Mouse (Mus musculus) layer of hippocampus, postnatal 36 days (tissue): ENCODE measurements around the gene Wdr46. TPM values are rescaled to one million over a fixed set of nuclear protein-coding genes. Genes with fewer than 3 reads are reported as not detected.
"Not testable (repeated sequence)": the region's sequence is repeated elsewhere in the genome, so short reads cannot be mapped to it uniquely, and the experiment has no call there.

Experiments
- DNase-seq, 2 experiments: peaks; one replicate each; pipeline ENCODE4 v3.0.0; 2022
- total RNA-seq, 2 experiments: library from RNA; stranded (reverse); gene quantifications; 2 replicates each; pipeline ENCODE4 v1.2.3; 2021

The Wdr46 gene
- total RNA-seq, 2 experiments from 2014 or later = 15.9 to 17.9 TPM

DNA sequence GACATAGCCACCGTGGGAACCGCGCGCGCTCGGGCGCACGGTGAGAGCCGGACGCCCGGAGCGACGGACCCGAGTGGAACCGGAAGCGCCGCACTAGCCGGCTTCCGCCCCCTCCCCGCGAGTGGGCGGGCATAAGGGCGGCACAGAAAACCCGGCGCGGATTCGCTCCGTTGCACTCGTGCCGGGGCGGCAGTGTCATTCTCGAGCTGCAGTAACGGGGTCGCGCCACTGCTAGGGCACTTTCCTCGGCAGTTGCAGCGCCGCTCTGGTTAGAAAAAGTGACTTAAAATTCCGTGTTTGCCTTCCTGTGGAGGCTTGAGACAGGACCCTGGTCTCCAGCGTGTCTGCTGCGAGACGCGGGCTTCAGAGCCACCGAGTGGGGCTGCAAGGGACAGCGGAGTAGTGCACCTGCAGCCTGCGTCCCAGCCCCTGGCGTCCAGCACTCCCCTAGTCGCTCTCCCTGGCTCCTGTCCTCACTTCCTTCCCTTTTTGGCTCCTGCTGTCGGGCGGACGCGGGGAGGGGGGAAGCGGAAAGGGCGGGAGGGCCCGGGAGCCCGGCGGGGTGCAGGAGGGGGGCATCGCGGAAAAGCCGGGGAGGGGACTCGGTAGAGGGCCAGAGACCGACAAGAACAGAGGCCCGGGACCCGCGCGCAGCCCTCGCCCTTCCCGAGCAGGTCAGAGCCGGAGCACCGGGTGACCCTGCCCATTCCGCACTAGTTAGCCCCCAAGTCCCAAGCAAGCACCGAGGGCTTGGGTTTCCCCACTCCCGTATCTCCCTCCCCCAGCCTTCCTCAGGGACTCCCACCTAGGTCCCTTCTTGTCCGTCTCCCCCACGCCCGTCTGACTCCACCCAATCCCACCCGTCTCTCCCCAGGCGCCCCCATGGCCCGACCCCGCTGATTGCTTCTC, 10.8 kb upstream of the Wdr46 start, which contains the start of gene Rgl2:
Rgl2 (plus strand) TSS at position 173 of the 909 bp plus-strand sequence.
- peak; percentile 92 to 94 for DNase-seq

DNA sequence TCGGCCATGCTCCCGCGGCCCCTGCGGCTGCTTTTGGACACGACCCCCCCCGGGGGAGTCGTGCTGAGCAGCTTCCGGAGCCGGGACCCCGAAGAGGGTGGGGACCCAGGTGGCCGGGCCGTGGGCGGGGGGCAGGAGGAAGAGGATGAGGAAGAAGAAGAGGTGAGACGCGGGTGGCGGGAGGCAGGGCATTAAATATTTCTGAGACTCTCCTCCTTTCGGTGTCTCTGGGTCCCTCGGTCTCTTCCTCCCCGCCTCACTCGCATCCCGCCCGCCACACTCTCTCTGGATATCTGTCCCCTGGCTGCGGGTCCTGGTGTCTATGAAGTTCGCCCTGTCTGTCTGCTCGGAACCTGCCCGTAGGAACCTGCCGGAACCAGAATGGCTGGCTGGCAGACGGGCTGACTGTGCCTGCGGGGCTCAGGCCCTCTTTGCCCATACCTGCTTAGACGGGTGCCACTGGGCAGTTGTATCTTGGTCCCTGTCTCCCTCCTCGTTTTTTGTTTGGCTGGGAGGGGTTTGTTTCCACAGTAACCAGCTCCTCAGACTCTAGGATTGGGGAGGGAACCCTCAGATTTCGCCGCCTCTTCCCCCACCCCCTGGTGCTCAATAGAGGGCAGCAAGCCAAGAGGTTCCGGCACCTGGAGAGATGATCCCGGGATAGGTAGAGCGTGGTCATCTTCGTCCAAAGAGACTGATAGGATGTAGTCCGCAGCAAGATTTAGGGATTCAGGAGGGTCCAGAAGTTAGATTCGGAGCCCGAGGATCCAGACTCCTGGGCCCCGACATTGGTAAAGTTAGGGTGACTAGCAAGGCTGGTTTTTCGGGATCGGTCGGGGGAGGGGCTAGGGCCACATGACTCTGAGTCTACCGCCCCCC, 9.9 kb upstream of the Wdr46 start:
- peak; percentile 71 to 72 for DNase-seq

DNA sequence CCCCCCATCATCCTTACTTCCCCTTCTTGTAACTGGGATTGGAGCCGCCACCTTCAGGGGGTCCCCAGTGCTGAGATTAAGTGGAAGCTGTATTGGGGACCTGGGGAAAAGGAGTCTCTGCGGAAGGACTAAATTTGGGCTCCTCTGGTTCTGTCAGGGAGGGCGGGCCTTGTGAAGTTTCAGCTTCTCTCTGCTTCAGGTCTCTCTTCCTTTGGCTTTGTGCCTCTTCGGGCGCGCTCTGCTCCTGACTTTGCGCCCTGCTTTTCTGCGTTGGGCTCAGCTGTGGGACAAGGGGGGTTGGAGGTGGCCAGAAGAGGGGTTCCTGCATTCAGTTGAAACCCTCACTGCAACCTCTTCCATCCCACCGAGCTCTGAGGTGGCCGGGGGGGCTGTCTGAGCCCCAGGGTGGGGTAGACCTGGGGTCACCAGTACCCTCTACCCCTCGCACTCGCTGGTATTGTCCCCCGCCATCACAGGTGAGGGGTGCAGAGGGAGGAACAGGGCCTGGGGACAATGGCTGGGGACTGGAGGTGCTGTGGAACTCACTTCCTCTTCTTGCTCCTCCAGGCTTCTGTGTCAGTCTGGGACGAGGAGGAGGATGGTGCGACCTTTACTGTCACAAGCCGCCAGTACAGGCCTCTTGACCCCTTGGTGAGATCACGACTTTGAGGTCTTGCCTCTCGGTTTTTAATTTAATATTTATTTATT, 9.1 kb upstream of the Wdr46 start:
- no peak for DNase-seq

- no peak for DNase-seq
Measured at GRCm38 (mm10) chr17:33931947-33932346, 8.5 kb upstream of the Wdr46 start.

DNA sequence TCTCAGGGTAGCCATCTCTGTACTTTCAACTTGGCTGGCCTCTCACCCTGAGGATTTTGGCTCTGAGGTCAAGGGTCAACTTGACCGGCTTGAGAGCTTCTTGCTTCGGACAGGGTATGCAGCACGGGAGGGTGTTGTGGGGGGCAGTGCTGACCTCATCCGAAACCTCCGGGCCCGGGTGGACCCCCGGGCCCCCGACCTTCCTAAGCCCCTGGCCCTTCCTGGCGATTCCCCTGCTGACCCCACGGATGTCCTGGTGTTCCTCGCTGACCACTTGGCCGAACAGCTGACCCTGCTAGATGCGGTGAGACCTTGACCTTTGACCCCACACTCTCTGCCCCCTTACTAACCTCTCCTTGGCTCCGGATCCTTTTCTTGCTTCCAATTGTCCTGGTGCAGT, 8.0 kb upstream of the Wdr46 start:
- DNase-seq = no peak

DNA sequence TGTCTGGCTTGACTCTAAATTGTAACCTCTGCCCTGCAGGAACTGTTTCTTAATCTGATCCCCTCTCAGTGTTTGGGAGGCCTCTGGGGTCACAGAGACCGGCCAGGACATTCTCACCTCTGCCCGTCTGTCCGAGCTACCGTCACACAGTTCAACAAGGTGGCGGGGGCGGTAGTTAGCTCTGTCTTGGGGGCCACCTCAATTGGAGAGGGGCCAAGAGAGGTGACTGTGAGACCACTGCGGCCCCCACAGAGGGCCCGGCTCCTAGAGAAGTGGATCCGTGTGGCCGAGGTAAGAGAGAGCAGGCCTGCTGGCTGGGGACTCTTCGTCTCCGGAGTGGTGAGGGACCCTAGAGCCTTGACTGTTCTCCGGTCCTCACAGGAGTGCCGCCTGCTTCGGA, 7.5 kb upstream of the Wdr46 start:
- no peak for DNase-seq

- no peak for DNase-seq
Measured at GRCm38 (mm10) chr17:33935422-33936055, 4.9 kb upstream of the Wdr46 start.

- DNase-seq = no peak
Measured at GRCm38 (mm10) chr17:33936993-33937392, 3.5 kb upstream of the Wdr46 start.

DNA sequence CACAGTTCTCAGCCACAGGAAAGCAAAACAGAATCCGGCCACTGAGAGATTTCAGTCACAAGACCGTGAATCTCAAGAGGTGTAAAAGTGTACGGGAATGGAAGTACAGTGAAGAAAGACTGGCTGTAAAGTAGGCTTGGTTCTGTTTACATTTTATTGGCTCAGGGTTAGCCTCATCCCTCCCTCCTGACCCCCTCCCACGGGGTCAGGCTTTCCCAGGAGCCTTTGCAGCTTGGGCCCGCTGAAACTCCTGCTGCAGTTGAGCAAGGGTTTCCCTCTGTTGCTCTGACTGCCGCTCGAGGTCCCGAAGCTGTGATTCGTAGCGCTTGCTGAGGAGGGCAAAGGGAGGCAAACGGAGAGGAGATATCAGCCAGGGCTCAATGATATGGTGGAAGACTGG, 1.7 kb upstream of the Wdr46 start:
- no peak for DNase-seq

DNA sequence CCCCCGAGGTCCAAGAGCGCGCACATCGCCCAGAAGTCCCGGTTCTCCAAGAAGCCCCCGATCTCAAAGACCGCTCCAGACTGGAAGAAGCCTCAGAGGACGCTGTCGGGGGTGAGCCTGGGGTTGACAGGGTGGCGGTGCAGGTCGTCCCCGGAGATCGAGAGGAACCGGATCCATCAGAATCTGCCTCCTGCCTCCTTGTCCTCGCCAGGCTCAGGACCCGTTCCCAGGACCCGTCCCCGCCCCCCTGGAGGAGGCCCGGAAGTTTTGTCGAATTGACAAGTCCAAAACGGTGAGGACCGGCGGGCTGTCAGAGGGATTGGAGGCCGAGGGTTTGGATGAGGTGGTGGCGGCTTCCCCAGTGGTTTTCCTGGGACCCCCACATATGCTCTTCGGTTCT, 521 bp downstream of the Wdr46 start:
- DNase-seq = no peak

GRCm38 (mm10) chr17:33941381-33941780, 921 bp downstream of the Wdr46 start:
- DNase-seq = no peak

- no peak for DNase-seq
Measured at GRCm38 (mm10) chr17:33943454-33943853, 3.0 kb downstream of the Wdr46 start.

- DNase-seq = no peak
Measured at GRCm38 (mm10) chr17:33947430-33948089, 7.1 kb downstream of the Wdr46 start.

DNA sequence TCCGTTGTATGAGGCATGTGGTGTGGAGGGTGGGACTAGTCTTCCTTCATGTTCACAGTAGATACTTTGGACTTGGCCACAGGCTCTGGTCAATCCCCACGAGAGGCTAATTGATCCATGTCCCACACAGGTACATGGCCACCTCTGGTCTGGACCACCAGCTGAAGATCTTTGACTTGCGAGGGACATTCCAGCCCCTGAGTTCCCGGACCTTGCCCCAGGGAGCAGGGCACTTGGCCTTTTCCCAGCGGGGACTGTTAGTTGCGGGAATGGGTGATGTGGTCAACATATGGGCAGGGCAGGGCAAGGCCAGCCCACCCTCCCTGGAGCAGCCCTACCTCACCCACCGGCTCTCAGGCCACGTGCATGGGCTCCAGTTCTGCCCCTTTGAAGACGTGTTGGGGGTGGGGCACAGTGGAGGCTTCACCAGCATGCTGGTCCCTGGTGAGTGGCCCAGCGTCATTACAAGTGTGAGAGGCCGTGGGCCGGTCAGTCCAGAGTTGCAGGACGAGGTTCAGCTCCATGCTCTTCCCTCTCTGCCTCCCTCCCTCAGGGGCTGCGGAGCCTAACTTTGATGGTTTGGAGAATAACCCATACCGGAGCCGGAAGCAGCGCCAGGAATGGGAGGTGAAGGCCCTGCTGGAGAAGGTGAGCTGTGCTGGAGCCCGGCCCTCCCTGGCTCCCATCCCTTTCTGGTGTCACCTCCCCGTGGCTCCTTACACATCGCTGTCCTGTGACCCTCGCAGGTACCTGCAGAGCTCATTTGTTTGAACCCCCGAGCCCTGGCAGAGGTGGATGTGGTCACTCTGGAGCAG, 7.8 kb downstream of the Wdr46 start:
- DNase-seq = no peak

GRCm38 (mm10) chr17:33948905-33949537, 8.6 kb downstream of the Wdr46 start:
- DNase-seq = no peak

GRCm38 (mm10) chr17:33950131-33950625, 9.7 kb downstream of the Wdr46 start:
- DNase-seq = no peak

- peak; percentile 75 to 76 for DNase-seq
Measured at GRCm38 (mm10) chr17:33951021-33951946, 10.8 kb downstream of the Wdr46 start, which contains the start of gene B3galt4. Gene B3galt4 (minus strand): TSS chr17:33951488.

DNA sequence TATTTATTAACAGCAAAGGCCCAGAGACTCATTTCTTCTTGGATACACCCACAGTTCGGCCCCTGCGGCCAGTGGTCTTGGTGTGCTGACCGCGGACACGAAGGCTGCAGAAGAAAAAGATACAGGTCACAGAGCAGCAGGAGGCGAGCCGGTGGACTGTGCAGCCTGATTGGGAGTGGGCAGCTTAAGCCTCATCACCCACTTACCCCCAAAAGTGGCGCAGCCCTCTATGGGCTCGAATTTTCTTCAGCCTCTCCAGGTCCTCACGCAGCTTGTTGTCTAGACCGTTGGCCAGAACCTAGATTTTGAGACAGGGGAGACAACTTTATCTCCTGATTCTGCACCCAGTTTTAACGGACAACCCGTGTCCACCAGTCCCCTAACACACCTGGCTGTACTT, 11.6 kb downstream of the Wdr46 start:
- DNase-seq = not testable (repeated sequence)

DNA sequence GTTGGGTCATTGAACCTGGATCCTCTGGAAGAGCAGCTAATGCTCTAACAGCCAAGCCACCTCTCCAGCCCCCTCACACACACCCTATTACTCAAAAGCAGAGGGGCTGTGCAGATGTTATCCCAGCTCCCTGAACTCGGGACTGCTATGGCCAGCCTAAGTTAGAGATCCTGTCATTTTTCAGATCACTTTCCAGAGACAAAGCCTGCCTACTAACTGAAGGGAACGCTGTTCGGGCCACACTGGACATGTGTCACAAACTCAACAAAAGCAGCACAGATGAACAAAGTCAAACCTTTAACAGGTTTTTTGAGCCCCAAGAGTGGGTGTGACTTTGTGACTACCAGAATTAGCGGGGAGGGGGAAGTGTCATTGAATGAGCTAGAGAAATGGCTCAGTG, 12.4 kb downstream of the Wdr46 start:
- no peak for DNase-seq
